22 mouse cellular contexts compared by ENCODE assay signal in genomic region chr2:164777246-164778014, GRCm38 (mm10). TPM values are rescaled to one million over a fixed set of nuclear protein-coding genes. Genes with fewer than 3 reads are reported as not detected.
"Had no signal": no experiment of that assay in that cellular context is flagged by ENCODE, and none has a peak within 500 bp of the region (broad histone marks: within the 10 kb centered on the region; RNA-seq: fewer than 3 reads in every experiment).

No protein-coding gene starts in this region.

- H3K27ac ChIP-seq: liver, embryonic 13.5 days; midbrain, embryonic 10.5 days; midbrain, embryonic 13.5 days; stomach, postnatal 0 days had no signal

- H3K27me3 ChIP-seq: midbrain, embryonic 13.5 days had no signal

- H3K9me3 ChIP-seq: liver, embryonic 13.5 days; midbrain, embryonic 10.5 days; midbrain, embryonic 13.5 days had no signal

- DNase-seq: kidney, postnatal 14 days; kidney, postnatal 4 days; left cerebral cortex, postnatal 4 days; liver, embryonic 13.5 days; lung, adult 2 months; lung, postnatal 14 days; lung, postnatal 4 days; right cerebral cortex, adult 18-20 months; right cerebral cortex, postnatal 14 days; right cerebral cortex, postnatal 4 days; thymus, adult 2 months; thymus, postnatal 14 days; thymus, postnatal 4 days had no signal

- ATAC-seq: midbrain, embryonic 13.5 days; midbrain, embryonic 16.5 days had no signal

- H3K4me2 ChIP-seq: liver, embryonic 13.5 days; midbrain, embryonic 13.5 days had no signal

- H3K4me1 ChIP-seq: midbrain, embryonic 10.5 days; midbrain, embryonic 13.5 days had no signal

- H3K4me3 ChIP-seq: liver, embryonic 13.5 days; midbrain, embryonic 10.5 days; midbrain, embryonic 13.5 days had no signal

- H3K9ac ChIP-seq: liver, embryonic 13.5 days; midbrain, embryonic 13.5 days had no signal

RNA-seq across cellular contexts. Expression of gene Tnnc2, which starts 2.3 kb away (rescaled TPM):
- total RNA-seq: layer of hippocampus, adult 18-20 months; layer of hippocampus, postnatal 14 days; left cerebral cortex, postnatal 4 days; megakaryocyte progenitor cell, adult 5-6 weeks; monocyte, adult 5-6 weeks had no signal
- polyA plus RNA-seq: liver, adult 2 months; midbrain, embryonic 10.5 days; midbrain, embryonic 13.5 days had no signal
